Mouse (Mus musculus) CH12.LX (cell line): ENCODE measurements around the gene Mettl24. TPM values are rescaled to one million over a fixed set of nuclear protein-coding genes. Genes with fewer than 3 reads are reported as not detected.
A peak's percentile ranks its signal among the peaks of the same experiment; 100 is the strongest.

Source experiments
- DNase-seq: peaks from one replicate; pipeline ENCODE4 v3.0.0-alpha.2; 2013; ENCODE audit errors: extremely low read depth
- H3K27ac ChIP-seq: 2 replicates; pipeline ENCODE4 v1.5.1; 2012; ENCODE audit warnings: low read depth, mild to moderate bottlenecking, control low read depth, moderate library complexity; ENCODE audit not compliant: insufficient read depth
- H3K27me3 ChIP-seq: replicated peaks from 2 replicates; pipeline ENCODE3; 2012; ENCODE audit warnings: inconsistent platforms
- H3K36me3 ChIP-seq, 2 experiments: replicated peaks in 1 of 2; 2 replicates each; pipeline versions ENCODE3 to v1.6.1; 2012; ENCODE audit warnings: inconsistent platforms in 1 of 2, low read length in 1 of 2, mild to moderate bottlenecking in 1 of 2, mixed read lengths in 1 of 2, moderate library complexity in 1 of 2; ENCODE audit not compliant: control insufficient read depth in 1 of 2, insufficient read depth in 1 of 2
- H3K4me1 ChIP-seq, 2 experiments: 2 replicates each; pipeline ENCODE4 v1.6.1; 2012; ENCODE audit warnings: inconsistent platforms in 1 of 2, moderate library complexity in 1 of 2; ENCODE audit not compliant: insufficient read depth in 2 of 2, control insufficient read depth in 1 of 2
- H3K4me2 ChIP-seq: 2 replicates; pipeline ENCODE4 v1.6.1; 2012; ENCODE audit warnings: low read depth, mild to moderate bottlenecking, control low read depth; ENCODE audit not compliant: poor library complexity, insufficient read depth, severe bottlenecking
- H3K4me3 ChIP-seq, 3 experiments: fragments of 150-350 bp in 1 of 3; sonication (generic) in 1 of 3; replicated peaks in 1 of 3; 2 replicates each; pipeline versions ENCODE3 to v1.5.1; 2011 to 2012; ENCODE audit warnings: low read depth in 2 of 3, low read length in 2 of 3, mild to moderate bottlenecking in 2 of 3, moderate library complexity in 2 of 3, control low read depth in 1 of 3, improper control_type of control experiment in 1 of 3, inconsistent platforms in 1 of 3, mixed read lengths in 1 of 3; ENCODE audit not compliant: poor library complexity in 1 of 3
- H3K79me2 ChIP-seq: replicated peaks from 2 replicates; pipeline ENCODE4 v1.6.1; 2012; ENCODE audit warnings: mild to moderate bottlenecking, moderate library complexity; ENCODE audit not compliant: control insufficient read depth, poor library complexity, insufficient read depth, severe bottlenecking; ENCODE audit errors: extremely low read depth
- H3K9ac ChIP-seq: 2 replicates; pipeline ENCODE4 v1.6.1; 2012; ENCODE audit warnings: low read depth, mild to moderate bottlenecking, control low read depth, moderate library complexity; ENCODE audit not compliant: insufficient read depth
- H3K9me3 ChIP-seq: replicated peaks from 2 replicates; pipeline ENCODE3; 2012; ENCODE audit warnings: low read length, inconsistent platforms, mixed read lengths
- BHLHE40 ChIP-seq: IDR thresholded peaks from 2 replicates; pipeline ENCODE4 v1.6.1; 2011; ENCODE audit warnings: mild to moderate bottlenecking, low read depth, low read length, improper control_type of control experiment
- CHD2 ChIP-seq: IDR thresholded peaks from 2 replicates; pipeline ENCODE4 v1.6.1; 2011; ENCODE audit warnings: low read length, improper control_type of control experiment
- E2F4 ChIP-seq: IDR thresholded peaks from 2 replicates; pipeline ENCODE4 v1.6.1; 2011; ENCODE audit warnings: low read depth, low read length, improper control_type of control experiment; ENCODE audit not compliant: insufficient replicate concordance
- ELF1 ChIP-seq: IDR thresholded peaks from 2 replicates; pipeline ENCODE4 v1.6.1; 2014; ENCODE audit warnings: low read depth, mild to moderate bottlenecking, inconsistent platforms, low read length, improper control_type of control experiment
- MAZ ChIP-seq: IDR thresholded peaks from 2 replicates; pipeline ENCODE4 v1.6.1; 2012; ENCODE audit warnings: low read depth, mild to moderate bottlenecking, inconsistent platforms, low read length, improper control_type of control experiment, moderate library complexity
- MYC ChIP-seq: IDR thresholded peaks from 2 replicates; pipeline ENCODE4 v1.6.1; 2011; ENCODE audit warnings: low read depth, mild to moderate bottlenecking, improper control_type of control experiment, low read length
- NELFE ChIP-seq: IDR thresholded peaks from 2 replicates; pipeline ENCODE4 v1.6.1; 2011; ENCODE audit warnings: low read depth, low read length, improper control_type of control experiment
- NRF1 ChIP-seq: IDR thresholded peaks from 2 replicates; pipeline ENCODE4 v1.6.1; 2014; ENCODE audit warnings: low read depth, mild to moderate bottlenecking, inconsistent platforms, low read length, improper control_type of control experiment, moderate library complexity
- PAX5 ChIP-seq: IDR thresholded peaks from 2 replicates; pipeline ENCODE4 v1.6.1; 2012; ENCODE audit warnings: low read length, inconsistent platforms, mixed read lengths
- RAD21 ChIP-seq: IDR thresholded peaks from 2 replicates; pipeline ENCODE4 v1.6.1; 2011; ENCODE audit warnings: low read depth, mild to moderate bottlenecking, low read length, improper control_type of control experiment, moderate library complexity
- RCOR1 ChIP-seq: conservative IDR thresholded peaks from 2 replicates; pipeline ENCODE4 v1.6.1; 2012; ENCODE audit warnings: low read depth, mild to moderate bottlenecking, inconsistent platforms, low read length, improper control_type of control experiment
- SIN3A ChIP-seq: IDR thresholded peaks from 2 replicates; pipeline ENCODE4 v1.6.1; 2012; ENCODE audit warnings: low read length, improper control_type of control experiment, inconsistent platforms
- TBP ChIP-seq: conservative IDR thresholded peaks from 2 replicates; pipeline ENCODE4 v1.6.1; 2011; ENCODE audit warnings: low read depth, low read length, improper control_type of control experiment
- TCF12 ChIP-seq: IDR thresholded peaks from 2 replicates; pipeline ENCODE4 v1.6.1; 2014; ENCODE audit warnings: low read depth, mild to moderate bottlenecking, inconsistent platforms, low read length, improper control_type of control experiment
- UBTF ChIP-seq: IDR thresholded peaks from 2 replicates; pipeline ENCODE4 v1.6.1; 2012; ENCODE audit warnings: low read depth, mild to moderate bottlenecking, inconsistent platforms, low read length, improper control_type of control experiment, moderate library complexity
- USF2 ChIP-seq: conservative IDR thresholded peaks from 2 replicates; pipeline ENCODE4 v1.6.1; 2011; ENCODE audit warnings: low read depth, low read length, improper control_type of control experiment
- ZC3H11A ChIP-seq: IDR thresholded peaks from 2 replicates; pipeline ENCODE4 v1.6.1; 2012; ENCODE audit warnings: low read depth, mild to moderate bottlenecking, inconsistent platforms, low read length, improper control_type of control experiment
- ZKSCAN1 ChIP-seq: IDR thresholded peaks from 2 replicates; pipeline ENCODE4 v1.6.1; 2012; ENCODE audit warnings: low read depth, inconsistent platforms, low read length, improper control_type of control experiment, borderline replicate concordance
- dilution Hi-C: fragments of 300-500 bp; cut with MboI; formaldehyde crosslinking; loops from 2 replicates; pipeline ENCODE4 v1.14.3; 2020; ENCODE audit warnings: low sequenced_read_pairs; ENCODE audit not compliant: extremely low pct_unique_long_range_greater_than_20kb, extremely low pct_ligation_motif_present
- in situ Hi-C: fragments of 300-500 bp; cut with MboI; formaldehyde crosslinking; loops from 3 replicates; pipeline ENCODE4 v1.14.3; 2019; ENCODE audit warnings: low sequenced_read_pairs, low pct_ligation_motif_present, low pct_unique_long_range_greater_than_20kb, mixed read lengths
- polyA plus RNA-seq: library from polyadenylated mRNA; unstranded; fragments of >175 nt; gene quantifications from 2 replicates; pipeline ENCODE4 v1.2.1, GENCODE M21; 2012; ENCODE audit warnings: low read depth; ENCODE audit not compliant: insufficient read length
- total RNA-seq, 2 experiments: library from RNA; depleted of rRNA; stranded (reverse); fragments of 300-350 nt in 1 of 2; fragments of >200 nt in 1 of 2; gene quantifications; 2 replicates each; pipeline ENCODE4 v1.2.3; 2012 to 2014

Gene Mettl24
- total and polyA plus RNA-seq, 3 experiments: not detected

DNA sequence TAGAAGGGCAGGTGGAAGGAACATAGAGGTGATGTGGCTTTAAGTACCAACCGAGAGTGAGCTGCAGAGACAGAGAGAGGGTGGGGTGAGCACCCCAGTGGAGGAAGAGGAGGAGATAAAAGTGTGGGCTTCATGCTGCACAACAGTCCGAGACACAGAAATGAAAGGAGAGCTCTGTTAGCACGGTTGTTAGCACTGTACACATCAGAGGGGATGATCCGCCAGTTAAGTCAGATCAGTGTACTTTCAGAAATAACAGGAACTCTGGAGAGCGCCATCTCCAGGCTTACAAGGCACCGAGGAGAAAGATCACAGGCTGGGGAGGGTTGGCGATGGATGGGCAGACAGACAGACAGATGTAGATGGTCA lies 9.8 kb upstream of the Mettl24 start:
- no peak overlapping the region for H3K4me2 ChIP-seq
- no peak overlapping the region for H3K4me3 ChIP-seq
- no peak overlapping the region for H3K27ac ChIP-seq
- H3K27me3 ChIP-seq: no peaks in the 10 kb centered on the region
- no peak for TF ChIP-seq PAX5
- no peak for TF ChIP-seq MAZ
- TF ChIP-seq RCOR1: no peak
- no peaks in the 10 kb centered on the region for H3K9me3 ChIP-seq
- peaks cover 12 to 16% of the 10 kb centered on the region in 2 experiments; a peak in 3 of 4 replicates for H3K4me1 ChIP-seq
- H3K36me3 ChIP-seq: no peaks in the 10 kb centered on the region
- dilution Hi-C loops (no loop called here), in situ Hi-C loops (no loop called here)
- H3K9ac ChIP-seq: no peak overlapping the region
- no peak for DNase-seq
- H3K79me2 ChIP-seq: no peaks in the 10 kb centered on the region

DNA sequence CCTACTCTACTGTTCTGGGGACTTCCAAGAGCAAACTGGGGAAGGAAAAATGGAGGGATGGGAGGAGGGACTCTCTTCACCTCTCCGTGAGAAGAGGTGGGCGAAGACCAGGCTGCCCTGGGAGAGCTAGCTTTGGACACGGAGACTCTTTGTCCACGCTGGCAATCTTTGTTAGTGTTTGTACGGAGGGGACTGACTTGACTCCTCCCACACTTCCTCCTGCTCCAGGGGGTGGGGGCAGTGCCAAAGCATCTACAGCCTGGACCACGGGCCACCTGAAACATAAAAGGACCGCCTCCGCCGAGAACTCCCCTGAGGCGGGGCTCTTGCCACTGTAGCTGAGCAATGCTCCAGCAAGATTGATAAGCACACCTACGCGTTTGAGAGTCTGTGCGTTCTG lies 8.9 kb upstream of the Mettl24 start:
- TF ChIP-seq NELFE: no peak
- TF ChIP-seq USF2: no peak
- no peak for TF ChIP-seq ELF1
- no peak for TF ChIP-seq BHLHE40
- TF ChIP-seq MYC: no peak
- TF ChIP-seq PAX5: no peak
- no peak for TF ChIP-seq RAD21
- TF ChIP-seq ZKSCAN1: no peak
- no peak for TF ChIP-seq CHD2
- no peak for TF ChIP-seq RCOR1
- TF ChIP-seq SIN3A: no peak
- no peak for TF ChIP-seq ZC3H11A
- no peak for TF ChIP-seq NRF1
- no peak for TF ChIP-seq E2F4
- TF ChIP-seq TCF12: no peak
- no peak for TF ChIP-seq UBTF
- TF ChIP-seq TBP: no peak
- H3K27me3 ChIP-seq: no peaks in the 10 kb centered on the region
- dilution Hi-C loops (no loop called here), in situ Hi-C loops (no loop called here)
- no peak for DNase-seq
- no peak overlapping the region for H3K27ac ChIP-seq
- no peak overlapping the region for H3K9ac ChIP-seq
- peaks cover 6 to 9% of the 10 kb centered on the region in 2 experiments; a peak in 3 of 4 replicates for H3K4me1 ChIP-seq
- H3K4me3 ChIP-seq: no peak overlapping the region
- H3K36me3 ChIP-seq: no peaks in the 10 kb centered on the region
- H3K9me3 ChIP-seq: no peaks in the 10 kb centered on the region
- no peaks in the 10 kb centered on the region for H3K79me2 ChIP-seq
- H3K4me2 ChIP-seq: peak overlapping the region; percentile 16
